Mouse (Mus musculus) ES-Bruce4 (cell line): ENCODE results near the gene Vkorc1l1.

Experiments
- CTCF ChIP-seq: IDR thresholded peaks from one replicate; pipeline ENCODE4 v1.8.1; 2011; ENCODE audit warnings: low read depth, low read length
- POLR2A ChIP-seq: IDR thresholded peaks from one replicate; pipeline ENCODE4 v1.8.1; 2011; ENCODE audit warnings: low read length; ENCODE audit not compliant: insufficient read depth

- no peak for TF ChIP-seq CTCF
- TF ChIP-seq POLR2A, result no peak
Observed at GRCm38 (mm10) chr5:129898449-129898848, 43.3 kb upstream of the Vkorc1l1 start, which contains the start of gene Phkg1.
